Mouse (Mus musculus): ENCODE measurements around the gene Sec22a. TPM values are rescaled to one million over a fixed set of nuclear protein-coding genes. Genes with fewer than 3 reads are reported as not detected.

The Sec22a gene
- polyA plus RNA-seq (2015; fragmentation: Nextera tagmentation; extraction: Ambion mirVana) = 37.3 and 38.3 TPM in 2 replicates

- WGBS = under 1% methylated on average over 54 of the region's 67 CpGs
- Histone ChIP-seq H3K27me3 (replicated peaks; ENCODE audit: control insufficient read depth, insufficient read depth, low read length) (no peaks in the 10 kb centered on the region), H3K4me1 (ENCODE audit: control insufficient read depth, insufficient read depth, low read depth, low read length) (peaks cover 4% of the 10 kb centered on the region), H3K27ac (ENCODE audit: low read depth, low read length) (peak within 1 kb of the TSS; percentile 77), H3K4me3 (ENCODE audit: low read length) (peak within 1 kb of the TSS; percentile 68), H3K9me3 (ENCODE audit: control insufficient read depth, low read length) (no peaks in the 10 kb centered on the region), H3K4me2 (ENCODE audit: low read length) (peak within 1 kb of the TSS; percentile 78), H3K9ac (ENCODE audit: low read depth, low read length) (peak within 1 kb of the TSS; percentile 82), H3K36me3 (ENCODE audit: control insufficient read depth, insufficient read depth, low read length) (peaks cover 3% of the 10 kb centered on the region; the same call in 1 of the 2 replicates)
- peak; percentile 100 for ATAC-seq
Observed at GRCm38 (mm10) chr16:35363150-35364062, at the start of gene Sec22a. Sec22a (minus strand) TSS chr16:35363918.

DNA sequence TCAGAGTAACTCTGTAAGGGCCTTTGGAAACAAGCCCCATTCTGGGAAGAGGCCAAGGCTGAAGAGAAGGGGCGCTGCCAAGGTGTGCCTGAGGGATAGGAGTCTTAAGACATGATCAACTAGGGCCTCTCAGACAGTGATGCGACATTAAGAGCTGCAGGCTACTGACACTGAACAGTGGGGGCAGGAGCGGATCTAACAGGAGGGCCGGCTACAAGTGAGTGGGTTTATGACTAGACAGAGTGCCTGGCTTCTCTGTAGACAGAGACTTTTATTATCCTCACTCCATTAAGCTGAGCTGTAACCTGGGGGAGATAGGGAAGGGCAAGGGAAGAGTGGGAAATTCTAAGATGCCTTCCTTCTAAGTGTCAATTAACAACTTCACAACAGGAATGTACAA, 43.0 kb upstream of the Sec22a start:
- WGBS = 61% methylated on average over 4 of the region's 4 CpGs
- no peaks in the 10 kb centered on the region for H3K9me3 ChIP-seq (ENCODE audit: control insufficient read depth, low read length)
- no peak overlapping the region for H3K4me3 ChIP-seq (ENCODE audit: low read length)
- ATAC-seq = no peak
- H3K9ac ChIP-seq (ENCODE audit: low read depth, low read length) = no peak overlapping the region
- no peaks in the 10 kb centered on the region for H3K4me1 ChIP-seq (ENCODE audit: control insufficient read depth, insufficient read depth, low read depth, low read length)
- H3K36me3 ChIP-seq (ENCODE audit: control insufficient read depth, insufficient read depth, low read length) = no peaks in the 10 kb centered on the region
- H3K27ac ChIP-seq (ENCODE audit: low read depth, low read length) = no peak overlapping the region
- H3K4me2 ChIP-seq (ENCODE audit: low read length) = no peak overlapping the region
- no peaks in the 10 kb centered on the region for H3K27me3 ChIP-seq (replicated peaks; ENCODE audit: control insufficient read depth, insufficient read depth, low read length)

DNA sequence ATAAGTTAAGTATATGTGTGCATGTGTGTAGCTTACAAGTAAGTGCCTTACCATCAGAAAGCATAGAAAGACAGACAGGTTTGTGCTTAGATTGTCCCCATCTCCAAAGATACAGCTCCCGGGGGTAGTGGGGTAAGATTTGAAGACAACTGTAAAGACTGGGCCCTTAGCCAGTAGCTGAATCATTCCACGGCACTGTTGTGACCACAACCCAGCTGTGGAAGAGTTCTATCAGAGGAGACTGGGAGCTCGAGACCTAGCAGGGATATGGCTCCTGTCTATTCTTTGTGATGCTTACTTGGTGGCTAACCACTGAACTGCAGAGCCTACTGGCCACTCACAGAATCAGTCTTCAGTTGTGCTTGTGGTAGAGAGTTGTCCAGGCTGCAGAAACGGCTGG, 42.4 kb upstream of the Sec22a start:
- Histone ChIP-seq H3K4me1 (ENCODE audit: control insufficient read depth, insufficient read depth, low read depth, low read length) (no peaks in the 10 kb centered on the region), H3K4me3 (ENCODE audit: low read length) (no peak overlapping the region), H3K4me2 (ENCODE audit: low read length) (no peak overlapping the region), H3K27me3 (replicated peaks; ENCODE audit: control insufficient read depth, insufficient read depth, low read length) (no peaks in the 10 kb centered on the region), H3K9me3 (ENCODE audit: control insufficient read depth, low read length) (no peaks in the 10 kb centered on the region), H3K36me3 (ENCODE audit: control insufficient read depth, insufficient read depth, low read length) (no peaks in the 10 kb centered on the region), H3K27ac (ENCODE audit: low read depth, low read length) (no peak overlapping the region), H3K9ac (ENCODE audit: low read depth, low read length) (no peak overlapping the region)
- 89% methylated on average over 4 of the region's 4 CpGs for WGBS
- no peak for ATAC-seq

GRCm38 (mm10) chr16:35405348-35406080, 41.8 kb upstream of the Sec22a start:
- Histone ChIP-seq H3K27ac (ENCODE audit: low read depth, low read length) (no peak overlapping the region), H3K4me2 (ENCODE audit: low read length) (no peak overlapping the region), H3K4me1 (ENCODE audit: control insufficient read depth, insufficient read depth, low read depth, low read length) (no peaks in the 10 kb centered on the region), H3K4me3 (ENCODE audit: low read length) (no peak overlapping the region), H3K9me3 (ENCODE audit: control insufficient read depth, low read length) (no peaks in the 10 kb centered on the region), H3K36me3 (ENCODE audit: control insufficient read depth, insufficient read depth, low read length) (no peaks in the 10 kb centered on the region), H3K27me3 (replicated peaks; ENCODE audit: control insufficient read depth, insufficient read depth, low read length) (no peaks in the 10 kb centered on the region), H3K9ac (ENCODE audit: low read depth, low read length) (no peak overlapping the region)
- no peak for ATAC-seq
- WGBS = 89% methylated on average over 14 of the region's 14 CpGs

DNA sequence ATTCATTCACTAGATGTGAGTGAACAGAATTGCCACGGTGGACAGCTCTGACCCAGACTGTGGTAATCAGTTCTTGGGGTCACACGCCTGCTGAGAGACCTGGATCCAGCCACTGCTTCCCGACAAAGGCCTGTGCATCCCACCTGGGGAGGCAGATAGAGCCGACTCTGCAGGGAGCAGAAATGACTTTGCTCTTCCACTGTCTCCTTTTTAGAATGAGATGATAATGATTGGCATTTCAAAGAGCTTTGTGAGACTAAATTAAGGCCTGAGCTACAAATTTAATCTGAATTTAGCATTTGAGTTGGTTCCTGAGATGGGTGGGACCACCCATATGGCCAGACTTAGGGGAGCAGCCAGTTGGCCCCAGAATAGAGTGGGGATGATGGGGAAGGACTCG, 41.1 kb upstream of the Sec22a start:
- H3K9me3 ChIP-seq (ENCODE audit: control insufficient read depth, low read length) = no peaks in the 10 kb centered on the region
- no peak overlapping the region for H3K4me2 ChIP-seq (ENCODE audit: low read length)
- H3K27ac ChIP-seq (ENCODE audit: low read depth, low read length) = no peak overlapping the region
- WGBS = 39% methylated on average over 5 of the region's 5 CpGs
- no peaks in the 10 kb centered on the region for H3K27me3 ChIP-seq (replicated peaks; ENCODE audit: control insufficient read depth, insufficient read depth, low read length)
- no peak overlapping the region for H3K9ac ChIP-seq (ENCODE audit: low read depth, low read length)
- no peak for ATAC-seq
- H3K4me3 ChIP-seq (ENCODE audit: low read length) = no peak overlapping the region
- H3K4me1 ChIP-seq (ENCODE audit: control insufficient read depth, insufficient read depth, low read depth, low read length) = no peaks in the 10 kb centered on the region
- no peaks in the 10 kb centered on the region for H3K36me3 ChIP-seq (ENCODE audit: control insufficient read depth, insufficient read depth, low read length)

GRCm38 (mm10) chr16:35403891-35404290, 40.2 kb upstream of the Sec22a start:
- no peak for ATAC-seq
- no peaks in the 10 kb centered on the region for H3K27me3 ChIP-seq (replicated peaks; ENCODE audit: control insufficient read depth, insufficient read depth, low read length)
- no peaks in the 10 kb centered on the region for H3K4me1 ChIP-seq (ENCODE audit: control insufficient read depth, insufficient read depth, low read depth, low read length)
- no peaks in the 10 kb centered on the region for H3K36me3 ChIP-seq (ENCODE audit: control insufficient read depth, insufficient read depth, low read length)
- no peaks in the 10 kb centered on the region for H3K9me3 ChIP-seq (ENCODE audit: control insufficient read depth, low read length)
- no peak overlapping the region for H3K4me2 ChIP-seq (ENCODE audit: low read length)
- no peak overlapping the region for H3K9ac ChIP-seq (ENCODE audit: low read depth, low read length)
- no peak overlapping the region for H3K27ac ChIP-seq (ENCODE audit: low read depth, low read length)
- WGBS = 89% methylated on average over 8 of the region's 8 CpGs
- no peak overlapping the region for H3K4me3 ChIP-seq (ENCODE audit: low read length)

GRCm38 (mm10) chr16:35403356-35403755, 39.6 kb upstream of the Sec22a start:
- no peak for ATAC-seq
- Histone ChIP-seq H3K4me2 (ENCODE audit: low read length) (no peak overlapping the region), H3K4me3 (ENCODE audit: low read length) (no peak overlapping the region), H3K9ac (ENCODE audit: low read depth, low read length) (no peak overlapping the region), H3K36me3 (ENCODE audit: control insufficient read depth, insufficient read depth, low read length) (no peaks in the 10 kb centered on the region), H3K27ac (ENCODE audit: low read depth, low read length) (no peak overlapping the region), H3K4me1 (ENCODE audit: control insufficient read depth, insufficient read depth, low read depth, low read length) (no peaks in the 10 kb centered on the region), H3K27me3 (replicated peaks; ENCODE audit: control insufficient read depth, insufficient read depth, low read length) (no peaks in the 10 kb centered on the region), H3K9me3 (ENCODE audit: control insufficient read depth, low read length) (no peaks in the 10 kb centered on the region)
- WGBS = 82% methylated on average over 9 of the region's 9 CpGs

DNA sequence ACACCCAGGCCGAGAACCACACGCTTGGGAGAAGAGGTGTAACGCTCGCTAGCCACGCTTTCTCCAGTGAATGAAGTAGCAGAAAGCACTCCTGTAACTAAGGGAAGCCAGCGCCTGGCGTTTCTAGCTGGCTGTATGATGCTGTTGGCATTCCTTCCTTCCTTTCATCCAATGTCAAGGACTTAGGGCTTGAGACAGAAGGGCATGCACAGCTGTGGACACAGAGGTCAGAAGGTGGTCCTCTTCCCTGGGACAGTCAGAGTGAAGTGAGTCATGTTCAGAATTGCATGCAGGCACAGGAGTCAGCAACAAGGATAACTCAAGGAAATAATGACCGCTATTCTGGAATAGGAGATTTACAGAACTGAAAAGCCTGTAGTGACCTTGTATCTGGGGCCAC, 29.1 kb upstream of the Sec22a start:
- Histone ChIP-seq H3K4me2 (ENCODE audit: low read length) (no peak overlapping the region), H3K9ac (ENCODE audit: low read depth, low read length) (no peak overlapping the region), H3K27ac (ENCODE audit: low read depth, low read length) (no peak overlapping the region), H3K4me1 (ENCODE audit: control insufficient read depth, insufficient read depth, low read depth, low read length) (no peaks in the 10 kb centered on the region), H3K27me3 (replicated peaks; ENCODE audit: control insufficient read depth, insufficient read depth, low read length) (no peaks in the 10 kb centered on the region), H3K9me3 (ENCODE audit: control insufficient read depth, low read length) (no peaks in the 10 kb centered on the region), H3K4me3 (ENCODE audit: low read length) (no peak overlapping the region), H3K36me3 (ENCODE audit: control insufficient read depth, insufficient read depth, low read length) (peaks cover 7% of the 10 kb centered on the region; the same call in 1 of the 2 replicates)
- no peak for ATAC-seq
- 78% methylated on average over 8 of the region's 8 CpGs for whole genome bisulfite sequencing

DNA sequence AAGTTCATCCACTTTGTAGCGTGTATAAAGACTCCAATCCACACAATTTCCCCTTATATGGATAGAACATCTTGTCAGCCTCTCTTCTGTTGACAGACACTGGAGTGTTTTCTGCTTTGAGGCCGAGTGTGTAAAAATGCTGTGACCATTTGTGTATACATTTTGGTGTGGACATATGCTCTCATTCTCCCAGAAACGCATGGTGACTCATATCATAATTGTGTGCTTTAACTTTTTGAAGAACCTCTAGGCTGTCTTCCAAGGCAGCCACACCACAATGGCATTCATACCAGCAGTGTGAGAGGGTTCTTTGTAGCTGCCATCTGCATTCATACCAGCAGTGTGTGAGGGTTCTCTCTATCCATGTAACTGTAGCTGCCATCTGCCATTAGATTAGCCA, 21.9 kb upstream of the Sec22a start:
- Histone ChIP-seq H3K4me3 (ENCODE audit: low read length) (no peak overlapping the region), H3K4me1 (ENCODE audit: control insufficient read depth, insufficient read depth, low read depth, low read length) (no peaks in the 10 kb centered on the region), H3K27ac (ENCODE audit: low read depth, low read length) (no peak overlapping the region), H3K27me3 (replicated peaks; ENCODE audit: control insufficient read depth, insufficient read depth, low read length) (no peaks in the 10 kb centered on the region), H3K9me3 (ENCODE audit: control insufficient read depth, low read length) (peaks cover 3% of the 10 kb centered on the region; the same call in 1 of the 2 replicates), H3K4me2 (ENCODE audit: low read length) (no peak overlapping the region), H3K36me3 (ENCODE audit: control insufficient read depth, insufficient read depth, low read length) (no peaks in the 10 kb centered on the region), H3K9ac (ENCODE audit: low read depth, low read length) (no peak overlapping the region)
- ATAC-seq = no peak
- 91% methylated on average over 3 of the region's 3 CpGs for WGBS

Data from hindbrain, embryonic 16.5 days (tissue).